Comparison of ENCODE assay signal across 14 mouse cellular contexts in genomic region chr14:101537413-101537812, GRCm38 (mm10).
"Had no signal": no experiment of that assay in that cellular context is flagged by ENCODE, and none has a peak within 500 bp of the region (broad histone marks: within the 10 kb centered on the region; RNA-seq: fewer than 3 reads in every experiment).

No protein-coding gene starts in this region.

- H3K4me3 ChIP-seq: limb, embryonic 12.5 days; liver, embryonic 15.5 days; neural tube, embryonic 12.5 days; stomach, embryonic 15.5 days had no signal

- ATAC-seq: lung, postnatal 0 days had no signal

- H3K9me3 ChIP-seq: limb, embryonic 12.5 days; liver, embryonic 15.5 days; neural tube, embryonic 12.5 days; stomach, embryonic 15.5 days had no signal

- H3K27ac ChIP-seq: limb, embryonic 12.5 days; liver, embryonic 15.5 days; neural tube, embryonic 12.5 days; stomach, embryonic 15.5 days had no signal

- H3K4me1 ChIP-seq: liver, embryonic 15.5 days; neural tube, embryonic 12.5 days; stomach, embryonic 15.5 days had no signal

- H3K4me2 ChIP-seq: limb, embryonic 12.5 days; liver, embryonic 11.5 days; liver, embryonic 15.5 days; neural tube, embryonic 12.5 days; stomach, embryonic 15.5 days had no signal

- H3K36me3 ChIP-seq: limb, embryonic 12.5 days; liver, embryonic 15.5 days; neural tube, embryonic 12.5 days; stomach, embryonic 15.5 days had no signal

- H3K27me3 ChIP-seq: limb, embryonic 12.5 days; liver, embryonic 15.5 days; neural tube, embryonic 12.5 days; stomach, embryonic 15.5 days had no signal

- DNase-seq: kidney, adult 18-20 months; layer of hippocampus, adult 9-11 months; layer of hippocampus, postnatal 36 days; lung, adult 2 months; lung, postnatal 36 days; midbrain, embryonic 14.5 days; right cerebral cortex, postnatal 14 days; thymus, postnatal 36 days had no signal

- H3K9ac ChIP-seq: limb, embryonic 12.5 days; liver, embryonic 15.5 days; neural tube, embryonic 12.5 days; stomach, embryonic 15.5 days had no signal
